Mouse (Mus musculus): ENCODE data around the gene Lyve1. TPM values are rescaled to one million over a fixed set of nuclear protein-coding genes. Genes with fewer than 3 reads are reported as not detected.
"Not testable (repeated sequence)": the region's sequence is repeated elsewhere in the genome, so short reads cannot be mapped to it uniquely, and the experiment has no call there.

Gene Lyve1
- 10 to 100 TPM in 1 of 4 experiments, 1 to 10 TPM in 3; 1.9 to 12.4 (median 7.3) TPM for total RNA-seq (2022)

GRCm38 (mm10) chr7:110862751-110863289, at the start of gene Lyve1:
Gene Lyve1, minus strand, starts transcription at chr7:110863239.
- DNase-seq: no peak

- DNase-seq: no peak
Observed at GRCm38 (mm10) chr7:110908209-110909144, 45.4 kb upstream of the Lyve1 start.

- no peak for DNase-seq
Observed at GRCm38 (mm10) chr7:110906566-110906965, 43.5 kb upstream of the Lyve1 start.

GRCm38 (mm10) chr7:110903226-110903625, 40.2 kb upstream of the Lyve1 start:
- DNase-seq: peak; percentile 12

GRCm38 (mm10) chr7:110897202-110897601, 34.2 kb upstream of the Lyve1 start:
- no peak for DNase-seq

- DNase-seq: no peak
Observed at GRCm38 (mm10) chr7:110896453-110896852, 33.4 kb upstream of the Lyve1 start.

- DNase-seq: not testable (repeated sequence)
Observed at GRCm38 (mm10) chr7:110895772-110896171, 32.7 kb upstream of the Lyve1 start.

- DNase-seq: no peak
Observed at GRCm38 (mm10) chr7:110894673-110895072, 31.6 kb upstream of the Lyve1 start.

- DNase-seq: no peak
Observed at GRCm38 (mm10) chr7:110893943-110894610, 31.0 kb upstream of the Lyve1 start.

- DNase-seq: no peak
Observed at GRCm38 (mm10) chr7:110891501-110891986, 28.5 kb upstream of the Lyve1 start.

GRCm38 (mm10) chr7:110881746-110882333, 18.8 kb upstream of the Lyve1 start:
- no peak for DNase-seq

GRCm38 (mm10) chr7:110878028-110878427, 15.0 kb upstream of the Lyve1 start:
- DNase-seq: no peak

GRCm38 (mm10) chr7:110876965-110877364, 13.9 kb upstream of the Lyve1 start:
- DNase-seq: no peak

- no peak for DNase-seq
Observed at GRCm38 (mm10) chr7:110868807-110869206, 5.8 kb upstream of the Lyve1 start.

- DNase-seq: no peak
Observed at GRCm38 (mm10) chr7:110867116-110867515, 4.1 kb upstream of the Lyve1 start.

GRCm38 (mm10) chr7:110866021-110866420, 3.0 kb upstream of the Lyve1 start:
- peak; percentile 30 for DNase-seq

- DNase-seq: no peak
Observed at GRCm38 (mm10) chr7:110865570-110865969, 2.5 kb upstream of the Lyve1 start.

- DNase-seq: no peak
Observed at GRCm38 (mm10) chr7:110865038-110865437, 2.0 kb upstream of the Lyve1 start.

GRCm38 (mm10) chr7:110860129-110860528, 2.9 kb downstream of the Lyve1 start:
- no peak for DNase-seq

- no peak for DNase-seq
Observed at GRCm38 (mm10) chr7:110855604-110856003, 7.4 kb downstream of the Lyve1 start.

- no peak for DNase-seq
Observed at GRCm38 (mm10) chr7:110854927-110855546, 8.0 kb downstream of the Lyve1 start.

GRCm38 (mm10) chr7:110854519-110854918, 8.5 kb downstream of the Lyve1 start:
- no peak for DNase-seq

Measured in adrenal gland, adult 8-10 months (tissue).